Mouse (Mus musculus): Measurements from ENCODE around the gene Matn4. TPM values are rescaled to one million over a fixed set of nuclear protein-coding genes. Genes with fewer than 3 reads are reported as not detected.

The Matn4 gene
- polyA plus RNA-seq, 1 experiment from 2014 or later: 0.85 TPM

DNA sequence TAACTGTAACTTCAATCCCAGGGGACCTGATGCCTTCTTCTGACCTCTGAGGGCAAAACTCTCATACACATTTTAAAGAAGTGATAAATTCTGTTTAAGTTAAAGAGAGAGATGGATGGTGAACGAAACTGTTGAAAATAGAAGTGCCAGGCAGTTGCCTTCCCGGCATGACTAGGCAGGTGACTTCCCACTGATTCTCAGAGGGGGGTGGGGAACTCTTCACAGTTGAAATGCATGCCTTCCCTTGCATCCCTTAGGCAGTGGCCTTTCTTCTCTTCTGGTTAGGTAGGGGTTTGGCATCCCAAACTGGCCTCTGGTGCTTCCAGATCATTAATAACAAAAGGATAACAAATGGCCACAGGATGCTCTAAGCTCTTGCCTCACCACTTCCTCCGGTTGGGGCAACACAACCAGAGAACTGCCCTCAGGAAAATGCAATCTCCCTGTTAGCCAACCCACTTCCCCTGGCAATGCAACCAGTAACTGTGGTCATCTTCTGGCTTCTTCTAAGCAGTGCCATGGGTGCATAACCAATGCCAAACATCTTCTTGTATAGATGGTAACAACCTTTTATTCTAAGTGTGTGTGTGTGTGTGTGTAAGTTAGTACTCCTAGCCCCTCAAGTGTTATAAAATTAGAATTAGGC lies 32.4 kb downstream of the Matn4 start:
- no peak overlapping the region for H3K4me3 ChIP-seq
- no peak for DNase-seq (ENCODE audit: low spot score)
- H3K27me3 ChIP-seq (replicated peaks; ENCODE audit: low read depth, poor library complexity, severe bottlenecking): no peaks in the 10 kb centered on the region
- H3K4me1 ChIP-seq: no peaks in the 10 kb centered on the region
- H3K27ac ChIP-seq (replicated peaks): no peak overlapping the region
- 35% methylated on average over 3 of the region's 3 CpGs for WGBS
- no peaks in the 10 kb centered on the region for H3K36me3 ChIP-seq (replicated peaks)
- no peaks in the 10 kb centered on the region for H3K9me3 ChIP-seq

DNA sequence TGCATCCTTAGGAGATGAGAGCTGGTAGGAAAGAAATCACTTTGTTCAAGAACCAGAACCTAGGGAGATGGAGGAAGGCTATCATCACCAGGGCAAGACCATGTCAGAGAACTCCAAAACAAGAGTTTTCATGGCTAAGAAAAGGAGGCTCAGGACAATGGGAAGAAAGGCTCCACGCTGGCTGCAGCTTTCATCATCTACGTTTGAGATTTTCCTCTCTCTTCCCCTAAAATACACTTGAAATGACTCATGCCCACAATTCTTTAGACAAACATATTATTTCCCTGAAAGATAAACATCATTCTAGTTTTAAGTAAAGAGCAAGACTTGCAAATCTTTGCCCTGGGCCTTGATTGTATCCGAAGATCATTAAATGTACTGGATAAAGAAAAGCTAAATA lies 33.6 kb downstream of the Matn4 start:
- no peak overlapping the region for H3K27ac ChIP-seq (replicated peaks)
- H3K4me3 ChIP-seq: no peak overlapping the region
- no peaks in the 10 kb centered on the region for H3K27me3 ChIP-seq (replicated peaks; ENCODE audit: low read depth, poor library complexity, severe bottlenecking)
- H3K4me1 ChIP-seq: no peaks in the 10 kb centered on the region
- H3K9me3 ChIP-seq: no peaks in the 10 kb centered on the region
- WGBS: 86% methylated on average over 3 of the region's 3 CpGs
- no peak for DNase-seq (ENCODE audit: low spot score)
- H3K36me3 ChIP-seq (replicated peaks): no peaks in the 10 kb centered on the region

DNA sequence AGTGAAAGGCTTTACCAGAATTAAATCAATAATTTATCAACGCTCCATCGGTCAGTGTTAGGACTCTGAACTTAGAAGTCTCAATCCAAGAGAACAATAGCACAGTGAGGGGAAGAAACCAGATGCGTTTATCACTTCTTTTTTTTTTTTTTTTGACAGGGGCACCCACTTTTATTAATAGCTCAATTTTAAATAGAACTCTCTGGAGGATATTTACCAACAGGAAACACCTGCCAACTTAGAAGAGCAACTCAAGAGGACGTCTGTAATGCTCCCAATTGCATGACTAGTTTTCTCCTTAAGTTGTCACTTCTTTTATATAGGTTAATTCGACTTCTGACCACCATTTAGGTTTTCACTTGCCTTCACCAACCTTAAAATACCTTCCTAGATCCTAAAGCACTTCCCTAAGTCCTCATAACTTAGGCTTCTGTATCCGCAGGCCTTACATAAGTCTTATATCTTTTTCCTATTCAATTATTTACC lies 36.3 kb downstream of the Matn4 start:
- Histone ChIP-seq H3K27ac (replicated peaks) (no peak overlapping the region), H3K36me3 (replicated peaks) (no peaks in the 10 kb centered on the region), H3K4me1 (no peaks in the 10 kb centered on the region), H3K4me3 (no peak overlapping the region), H3K27me3 (replicated peaks; ENCODE audit: low read depth, poor library complexity, severe bottlenecking) (no peaks in the 10 kb centered on the region), H3K9me3 (no peaks in the 10 kb centered on the region)
- 86% methylated on average over 6 of the region's 6 CpGs for whole genome bisulfite sequencing
- DNase-seq (ENCODE audit: low spot score): no peak

DNA sequence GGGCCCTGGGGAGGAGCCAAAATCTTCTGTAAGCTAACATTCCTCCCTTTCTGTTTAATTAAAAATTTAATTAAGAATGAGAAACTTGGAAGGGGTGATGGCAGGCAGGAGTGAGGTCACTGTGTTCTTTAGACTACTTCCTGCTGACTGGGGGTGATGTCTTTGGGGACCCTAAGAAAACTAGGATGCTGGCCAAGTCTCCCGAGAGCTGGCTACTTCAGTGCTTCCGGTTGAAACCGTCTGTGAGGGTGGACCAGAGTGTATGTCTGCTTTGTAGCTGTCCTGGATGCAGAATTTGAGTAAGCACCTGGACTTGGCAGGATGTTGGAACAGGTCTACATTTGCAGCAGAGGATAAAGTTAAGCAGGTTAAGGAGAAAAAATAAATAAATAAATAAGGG lies 38.0 kb downstream of the Matn4 start:
- WGBS: 71% methylated on average over 3 of the region's 3 CpGs
- no peak overlapping the region for H3K4me3 ChIP-seq

DNA sequence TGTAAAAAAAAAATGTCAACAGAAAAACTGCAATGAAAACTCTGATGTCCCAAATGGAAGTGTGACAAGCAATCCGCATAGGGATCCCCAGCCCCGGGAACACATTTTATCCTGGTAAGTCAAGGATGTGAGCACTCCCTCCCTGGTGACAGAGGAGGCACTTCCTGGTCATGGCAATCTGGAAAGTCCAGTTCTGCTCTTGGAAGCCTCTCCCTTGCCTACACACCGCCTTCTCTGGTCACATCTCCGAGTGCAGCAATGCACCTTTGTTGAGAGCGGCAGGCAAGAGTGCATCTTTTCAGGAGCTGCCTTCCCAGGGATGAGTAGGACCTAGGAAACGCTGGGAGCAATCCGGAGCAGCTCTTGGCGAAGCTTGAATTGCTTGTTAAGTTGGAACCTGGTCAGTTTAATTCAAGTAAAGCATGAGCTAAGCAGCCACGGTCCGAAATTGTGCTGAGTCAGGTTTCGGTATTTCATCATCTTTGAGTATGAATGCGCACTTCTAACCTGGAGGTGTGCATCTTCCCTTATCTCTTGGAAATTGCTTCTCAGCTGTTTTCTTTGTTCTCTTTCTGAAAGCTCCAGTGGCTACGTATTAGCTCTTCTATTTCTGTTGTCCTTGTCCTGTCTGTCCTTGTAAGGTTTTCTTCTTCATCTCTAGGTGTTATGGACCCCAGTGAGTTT lies 43.8 kb downstream of the Matn4 start:
- no peaks in the 10 kb centered on the region for H3K9me3 ChIP-seq
- no peak for DNase-seq (ENCODE audit: low spot score)
- H3K4me3 ChIP-seq: no peak overlapping the region
- no peak overlapping the region for H3K27ac ChIP-seq (replicated peaks)
- WGBS: 39% methylated on average over 13 of the region's 13 CpGs
- H3K27me3 ChIP-seq (replicated peaks; ENCODE audit: low read depth, poor library complexity, severe bottlenecking): peaks cover 16% of the 10 kb centered on the region
- H3K36me3 ChIP-seq (replicated peaks): no peaks in the 10 kb centered on the region
- H3K4me1 ChIP-seq: 0 out of 2 replicates have a peak, but pooled peaks cover 7% of the 10 kb centered on the region

More for the DNA sequence above, 38.0 kb downstream of the Matn4 start:
- Histone ChIP-seq H3K36me3 (replicated peaks) (no peaks in the 10 kb centered on the region), H3K27ac (replicated peaks) (no peak overlapping the region), H3K27me3 (replicated peaks; ENCODE audit: low read depth, poor library complexity, severe bottlenecking) (peaks cover 10% of the 10 kb centered on the region), H3K9me3 (no peaks in the 10 kb centered on the region), H3K4me1 (no peaks in the 10 kb centered on the region)
- no peak for DNase-seq (ENCODE audit: low spot score)

DNA sequence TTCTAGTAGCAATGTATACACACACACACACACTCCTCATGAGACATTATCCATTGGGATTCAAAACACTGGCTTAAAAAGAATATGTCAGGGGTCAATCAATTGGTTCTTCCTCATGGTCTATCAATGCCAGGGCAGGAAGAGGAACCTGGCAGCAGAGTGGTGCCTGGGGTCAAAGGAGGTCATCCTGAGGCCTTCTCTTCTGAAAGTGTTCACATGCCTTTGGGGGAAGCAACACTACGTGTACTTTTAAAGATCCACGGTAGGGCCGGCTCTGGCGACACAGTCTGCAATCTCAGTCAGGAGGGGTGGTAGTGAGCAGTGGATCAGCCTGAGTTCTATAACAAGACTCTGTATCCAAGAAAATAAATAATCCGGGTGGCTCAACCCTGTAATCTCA lies 45.3 kb downstream of the Matn4 start:
- H3K27me3 ChIP-seq (replicated peaks; ENCODE audit: low read depth, poor library complexity, severe bottlenecking): peaks cover 16% of the 10 kb centered on the region
- WGBS: 70% methylated on average over 5 of the region's 5 CpGs
- no peak for DNase-seq (ENCODE audit: low spot score)
- no peaks in the 10 kb centered on the region for H3K36me3 ChIP-seq (replicated peaks)
- H3K9me3 ChIP-seq: no peaks in the 10 kb centered on the region
- H3K27ac ChIP-seq (replicated peaks): no peak overlapping the region
- no peak overlapping the region for H3K4me3 ChIP-seq
- H3K4me1 ChIP-seq: 0 out of 2 replicates have a peak, but pooled peaks cover 7% of the 10 kb centered on the region

DNA sequence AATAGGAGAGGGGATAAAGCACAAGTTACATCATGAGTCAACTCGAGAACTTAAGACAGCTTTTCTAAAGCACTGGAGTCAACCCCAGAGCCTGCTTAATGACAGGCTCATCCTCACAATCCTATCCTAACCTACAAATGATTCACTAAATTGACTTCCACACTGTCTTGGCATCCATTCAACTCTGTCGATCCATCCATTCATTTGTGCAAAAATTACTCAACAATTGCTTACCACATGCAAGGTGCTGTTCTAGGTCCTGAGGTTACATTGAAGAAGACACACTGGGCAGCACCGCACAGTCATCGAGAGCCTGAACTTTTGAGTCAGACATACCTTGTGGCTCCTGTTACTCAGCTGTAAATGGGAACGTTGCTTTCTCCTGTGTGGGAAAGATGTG lies 45.9 kb downstream of the Matn4 start:
- DNase-seq (ENCODE audit: low spot score): no peak
- no peaks in the 10 kb centered on the region for H3K36me3 ChIP-seq (replicated peaks)
- no peak overlapping the region for H3K27ac ChIP-seq (replicated peaks)
- H3K4me1 ChIP-seq: 0 out of 2 replicates have a peak, but pooled peaks cover 7% of the 10 kb centered on the region
- H3K27me3 ChIP-seq (replicated peaks; ENCODE audit: low read depth, poor library complexity, severe bottlenecking): peaks cover 16% of the 10 kb centered on the region
- H3K4me3 ChIP-seq: no peak overlapping the region
- 90% methylated on average over 5 of the region's 5 CpGs for WGBS
- H3K9me3 ChIP-seq: no peaks in the 10 kb centered on the region

DNA sequence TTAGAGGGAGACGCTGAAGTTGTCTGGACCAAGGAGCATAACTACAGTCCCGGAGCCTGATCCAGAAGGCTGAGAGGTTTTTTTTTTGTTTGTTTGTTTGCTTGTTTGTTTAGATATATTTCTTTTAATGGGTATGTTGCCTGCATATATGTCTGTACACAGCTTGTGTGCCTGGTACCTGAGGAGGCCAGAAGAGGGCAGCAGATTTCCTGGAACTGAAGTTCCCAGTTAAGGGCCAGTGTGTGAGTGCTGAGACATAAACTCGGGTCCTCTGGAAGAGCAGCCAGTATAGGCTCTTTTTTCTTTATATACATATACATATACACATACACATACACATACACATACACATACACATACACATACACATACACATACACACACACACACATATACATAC lies 46.6 kb downstream of the Matn4 start:
- Histone ChIP-seq H3K27me3 (replicated peaks; ENCODE audit: low read depth, poor library complexity, severe bottlenecking) (peaks cover 15% of the 10 kb centered on the region), H3K9me3 (no peaks in the 10 kb centered on the region), H3K27ac (replicated peaks) (no peak overlapping the region), H3K4me3 (no peak overlapping the region), H3K36me3 (replicated peaks) (no peaks in the 10 kb centered on the region), H3K4me1 (0 out of 2 replicates have a peak, but pooled peaks cover 7% of the 10 kb centered on the region)
- DNase-seq (ENCODE audit: low spot score): no peak
- 81% methylated on average over 3 of the region's 3 CpGs for WGBS

DNA sequence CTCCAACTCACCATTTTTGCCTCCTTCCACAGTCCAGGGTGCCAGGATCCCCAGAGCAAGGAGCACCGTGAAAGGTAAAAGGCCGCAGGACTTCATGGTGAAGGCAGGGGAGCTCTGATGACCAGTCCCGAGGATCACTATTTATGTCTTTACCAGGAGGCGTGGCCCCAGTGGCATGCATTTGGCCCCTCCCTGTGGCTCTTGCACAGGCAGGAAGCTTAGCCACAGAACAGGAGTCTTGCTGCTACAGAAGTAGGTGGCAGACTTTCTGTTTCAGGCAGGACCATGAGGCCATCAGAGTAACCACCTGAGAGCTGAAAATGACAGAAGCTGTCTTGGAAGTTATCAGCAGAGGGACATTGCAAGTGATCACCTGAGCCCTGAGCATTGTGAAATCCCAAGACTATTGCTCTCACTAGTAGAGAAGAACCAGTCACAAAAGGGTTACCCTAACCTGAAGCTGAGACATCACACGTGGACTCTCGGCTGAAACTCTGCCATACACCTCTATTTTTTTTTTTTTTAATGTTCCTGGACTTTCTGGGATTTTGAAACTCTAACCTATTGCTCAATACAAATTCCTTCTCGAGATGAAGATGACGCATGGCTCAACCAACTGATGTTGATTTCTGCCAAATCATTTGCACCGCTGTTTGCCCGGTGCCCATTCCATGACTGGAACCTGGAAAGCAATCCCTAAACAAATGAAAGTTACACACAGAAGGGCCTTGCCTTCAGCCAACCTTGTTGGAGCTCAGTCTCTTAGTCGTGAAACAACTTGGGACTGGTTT lies 48.6 kb downstream of the Matn4 start:
- DNase-seq (ENCODE audit: low spot score): no peak
- H3K4me3 ChIP-seq: no peak overlapping the region
- 0 out of 2 replicates have a peak, but pooled peaks cover 7% of the 10 kb centered on the region for H3K4me1 ChIP-seq
- no peaks in the 10 kb centered on the region for H3K9me3 ChIP-seq
- no peaks in the 10 kb centered on the region for H3K36me3 ChIP-seq (replicated peaks)
- no peak overlapping the region for H3K27ac ChIP-seq (replicated peaks)
- H3K27me3 ChIP-seq (replicated peaks; ENCODE audit: low read depth, poor library complexity, severe bottlenecking): peaks cover 4% of the 10 kb centered on the region
- WGBS: 77% methylated on average over 11 of the region's 11 CpGs

DNA sequence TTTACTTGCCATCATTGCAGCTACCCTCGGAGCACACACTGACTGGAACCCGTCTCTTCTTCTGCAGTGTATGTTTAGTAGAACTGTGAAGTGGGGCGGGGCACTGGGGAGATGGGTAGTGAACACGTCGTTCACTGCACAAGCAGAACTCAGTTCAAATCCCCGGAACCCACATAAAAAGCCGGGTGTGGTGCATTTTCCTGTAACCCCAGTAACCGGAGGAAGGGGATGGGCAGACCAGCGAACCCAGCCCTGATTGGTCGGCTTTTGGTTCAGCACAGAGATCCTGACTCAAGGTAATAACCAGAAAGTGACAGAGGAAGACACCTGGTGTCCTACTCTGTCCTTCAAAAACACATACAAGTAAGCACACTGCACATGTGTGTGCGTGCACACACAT lies 51.6 kb downstream of the Matn4 start:
- 88% methylated on average over 11 of the region's 11 CpGs for WGBS

DNA sequence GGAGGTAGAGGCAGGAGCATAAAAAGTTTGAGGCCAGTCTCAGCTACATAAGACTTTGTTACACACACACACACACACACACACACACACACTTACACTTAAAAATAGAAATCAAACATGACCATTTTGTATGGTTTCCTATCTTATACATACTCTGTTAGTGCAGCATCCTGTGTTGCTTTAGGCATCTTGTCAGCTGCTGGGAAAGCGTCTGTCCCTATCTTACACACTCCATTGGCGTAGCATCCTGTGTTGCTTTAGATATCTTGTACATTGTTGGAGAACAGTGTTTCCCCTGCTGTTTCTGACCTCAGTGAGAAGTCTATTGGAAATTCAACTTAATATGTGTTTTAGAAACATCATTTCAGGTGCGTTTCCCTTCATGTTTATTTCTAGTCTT lies 52.3 kb downstream of the Matn4 start:
- WGBS: 88% methylated on average over 3 of the region's 3 CpGs

More for the DNA sequence above, 51.6 kb downstream of the Matn4 start:
- Histone ChIP-seq H3K27ac (replicated peaks) (no peak overlapping the region), H3K9me3 (no peaks in the 10 kb centered on the region), H3K4me1 (no peaks in the 10 kb centered on the region), H3K4me3 (no peak overlapping the region), H3K36me3 (replicated peaks) (no peaks in the 10 kb centered on the region), H3K27me3 (replicated peaks; ENCODE audit: low read depth, poor library complexity, severe bottlenecking) (no peaks in the 10 kb centered on the region)
- no peak for DNase-seq (ENCODE audit: low spot score)

DNA sequence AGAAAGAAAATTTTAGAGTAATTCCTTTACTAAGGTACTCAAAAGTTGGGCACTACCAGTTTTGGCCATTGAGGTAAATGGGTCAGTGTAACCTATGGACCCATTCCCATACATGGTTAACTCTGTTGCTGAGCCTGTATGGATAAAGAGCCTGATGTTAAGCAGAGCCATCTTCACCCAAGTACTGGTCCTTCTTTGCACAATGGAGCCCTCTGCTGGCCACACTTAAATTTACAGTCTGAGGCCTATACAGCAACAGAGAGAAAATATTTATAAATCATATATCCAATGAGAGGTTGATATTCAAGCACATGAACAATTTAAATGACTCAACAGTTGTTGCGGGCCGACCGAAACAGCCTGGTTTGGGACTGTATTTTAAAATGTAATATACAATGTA lies 56.0 kb downstream of the Matn4 start:
- Histone ChIP-seq H3K4me3 (no peak overlapping the region), H3K27me3 (replicated peaks; ENCODE audit: low read depth, poor library complexity, severe bottlenecking) (no peaks in the 10 kb centered on the region), H3K36me3 (replicated peaks) (no peaks in the 10 kb centered on the region), H3K9me3 (no peaks in the 10 kb centered on the region), H3K27ac (replicated peaks) (no peak overlapping the region), H3K4me1 (no peaks in the 10 kb centered on the region)
- WGBS: 95% methylated on average over 3 of the region's 3 CpGs
- DNase-seq (ENCODE audit: low spot score): peak; percentile 33

More for the DNA sequence above, 52.3 kb downstream of the Matn4 start:
- DNase-seq (ENCODE audit: low spot score): no peak
- Histone ChIP-seq H3K4me3 (no peak overlapping the region), H3K9me3 (no peaks in the 10 kb centered on the region), H3K27me3 (replicated peaks; ENCODE audit: low read depth, poor library complexity, severe bottlenecking) (no peaks in the 10 kb centered on the region), H3K36me3 (replicated peaks) (no peaks in the 10 kb centered on the region), H3K4me1 (no peaks in the 10 kb centered on the region), H3K27ac (replicated peaks) (no peak overlapping the region)

Measured in embryonic facial prominence, embryonic 10.5 days (tissue).